Mouse (Mus musculus): ENCODE data around the gene Crygd.

DNA sequence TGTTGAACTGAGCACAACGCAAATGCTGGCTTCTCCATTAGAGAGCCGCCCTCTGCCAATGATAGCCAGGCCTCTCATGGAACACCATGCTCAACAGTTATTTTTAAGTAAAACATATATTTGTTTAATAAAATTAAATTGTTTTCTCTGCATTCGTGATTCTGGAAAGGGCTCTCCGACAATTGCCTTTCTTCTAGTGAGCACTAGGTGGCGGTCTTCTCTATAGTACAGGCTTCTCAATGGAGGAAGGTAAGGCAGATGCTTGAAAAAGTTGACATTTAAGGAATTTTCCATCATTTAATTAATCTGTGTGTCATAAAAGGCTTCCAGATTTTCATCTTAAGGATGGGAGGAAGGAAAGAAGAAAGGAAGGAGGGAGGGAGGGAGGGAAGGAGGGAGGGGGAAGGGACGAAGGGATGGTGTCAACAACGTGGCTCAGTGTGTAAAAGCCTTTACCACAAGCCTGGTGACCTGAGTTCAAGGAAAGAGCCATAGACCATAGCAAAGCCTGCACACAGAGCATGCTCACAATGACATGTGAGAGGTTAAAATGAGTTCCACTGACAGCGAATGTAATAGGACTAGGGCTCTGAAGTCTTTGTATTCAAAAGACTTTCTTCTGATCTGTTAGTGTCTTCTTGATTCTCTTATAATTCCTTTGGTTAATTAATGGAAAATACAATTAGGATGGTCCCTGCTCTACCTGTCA is 16.7 kb downstream of the Crygd start:
- TF ChIP-seq CTCF (IDR thresholded peaks at IDR 0.05; ENCODE audit: low read depth) (peak; percentile 71), EP300 (IDR thresholded peaks at IDR 0.05; ENCODE audit: low read depth) (no peak)
